Mouse (Mus musculus): ENCODE data around the gene Igtp. TPM values are rescaled to one million over a fixed set of nuclear protein-coding genes. Genes with fewer than 3 reads are reported as not detected.
"Not testable (repeated sequence)": the region's sequence is repeated elsewhere in the genome, so short reads cannot be mapped to it uniquely, and the experiment has no call there.

Gene Igtp
- polyA plus RNA-seq, 1 experiment: 0.59 TPM

DNA sequence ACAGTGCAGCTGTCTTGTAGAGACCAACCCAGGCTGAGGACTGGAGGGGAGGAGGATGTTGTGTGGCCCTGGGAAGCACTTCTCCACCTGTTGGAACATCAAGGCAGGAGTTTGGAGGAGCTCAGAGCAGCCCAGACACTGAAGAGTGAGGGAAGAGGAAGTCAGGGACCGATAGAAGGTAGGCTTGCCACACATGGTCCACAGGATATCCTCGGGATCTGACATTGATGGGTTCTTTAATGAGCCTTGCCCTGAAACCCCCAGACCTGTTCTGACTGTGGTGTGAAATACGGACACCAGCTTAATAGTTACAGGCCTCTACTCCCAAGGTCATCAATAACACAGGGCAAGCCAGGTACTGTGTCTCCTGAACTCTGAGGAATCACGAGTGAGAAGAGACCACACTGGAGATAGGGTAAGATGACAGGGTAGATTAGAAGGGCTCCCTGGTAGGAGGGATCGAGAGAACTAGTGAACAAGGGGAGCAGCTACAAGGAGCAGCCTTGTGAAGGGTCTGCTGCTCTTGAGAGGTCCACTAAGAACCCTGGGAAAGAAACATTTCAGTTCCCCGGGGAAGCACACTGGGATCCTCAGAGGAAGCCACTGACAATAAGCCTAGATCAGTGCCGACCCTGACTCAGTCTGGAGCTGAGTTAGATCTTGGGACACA is 14.5 kb downstream of the Igtp start:
- H3K27ac ChIP-seq (ENCODE audit: control insufficient read depth, insufficient read depth, low read depth, low read length): no peak overlapping the region
- peak overlapping the region; percentile 55 for H3K4me3 ChIP-seq (ENCODE audit: control insufficient read depth, low read depth, low read length)
- no peak for TF ChIP-seq CTCF (IDR thresholded peaks at IDR 0.05; ENCODE audit: control insufficient read depth, insufficient read depth, insufficient replicate concordance, low read depth, low read length)
- TF ChIP-seq POLR2A (IDR thresholded peaks at IDR 0.05; ENCODE audit: control insufficient read depth, low read depth, low read length): no peak
- no peaks in the 10 kb centered on the region for H3K27me3 ChIP-seq (ENCODE audit: control insufficient read depth, insufficient read depth, low read length)
- peaks cover 3% of the 10 kb centered on the region for H3K4me1 ChIP-seq (ENCODE audit: control insufficient read depth, insufficient read depth, low read length)
- no peaks in the 10 kb centered on the region for H3K36me3 ChIP-seq (ENCODE audit: control insufficient read depth, insufficient read depth, low read length)

DNA sequence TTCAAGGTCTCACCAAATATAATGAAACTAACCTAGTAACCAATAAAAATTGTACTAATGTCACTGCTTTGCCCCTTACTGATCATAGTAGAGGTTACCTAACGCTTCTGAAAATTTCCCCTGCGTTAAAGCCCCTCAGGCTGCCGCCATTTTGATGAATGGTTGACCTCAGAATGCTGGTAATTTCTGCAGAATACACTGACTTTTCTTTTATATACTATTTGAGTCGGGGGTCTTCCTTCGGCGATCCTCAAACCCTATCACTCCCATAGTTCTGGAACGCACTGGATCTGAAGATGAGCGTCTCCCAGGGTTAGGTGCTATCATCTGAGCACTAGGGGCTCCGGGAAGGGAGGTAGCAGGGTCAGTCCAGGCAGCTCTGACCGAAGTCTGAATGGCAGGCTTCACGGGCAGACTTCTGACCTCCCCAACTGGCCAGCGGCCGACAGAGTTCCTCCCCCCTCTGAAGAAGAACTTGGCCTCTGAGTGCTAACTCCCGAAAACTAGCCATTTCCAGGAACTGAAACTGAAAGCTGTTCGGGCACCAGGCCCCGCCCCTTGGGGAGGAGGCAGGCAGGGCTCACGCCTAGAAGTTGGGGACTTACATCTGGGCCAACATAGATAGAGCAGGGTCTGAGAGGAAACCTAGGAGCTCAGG is 15.2 kb downstream of the Igtp start:
- Histone ChIP-seq H3K27me3 (ENCODE audit: control insufficient read depth, insufficient read depth, low read length) (no peaks in the 10 kb centered on the region), H3K36me3 (ENCODE audit: control insufficient read depth, insufficient read depth, low read length) (no peaks in the 10 kb centered on the region), H3K4me1 (ENCODE audit: control insufficient read depth, insufficient read depth, low read length) (peaks cover 3% of the 10 kb centered on the region), H3K27ac (ENCODE audit: control insufficient read depth, insufficient read depth, low read depth, low read length) (0 out of 2 replicates have a peak overlapping the region, but pooled peaks have one; percentile 5), H3K4me3 (ENCODE audit: control insufficient read depth, low read depth, low read length) (peak overlapping the region; percentile 77)
- no peak for TF ChIP-seq CTCF (IDR thresholded peaks at IDR 0.05; ENCODE audit: control insufficient read depth, insufficient read depth, insufficient replicate concordance, low read depth, low read length)
- TF ChIP-seq POLR2A (IDR thresholded peaks at IDR 0.05; ENCODE audit: control insufficient read depth, low read depth, low read length): no peak

DNA sequence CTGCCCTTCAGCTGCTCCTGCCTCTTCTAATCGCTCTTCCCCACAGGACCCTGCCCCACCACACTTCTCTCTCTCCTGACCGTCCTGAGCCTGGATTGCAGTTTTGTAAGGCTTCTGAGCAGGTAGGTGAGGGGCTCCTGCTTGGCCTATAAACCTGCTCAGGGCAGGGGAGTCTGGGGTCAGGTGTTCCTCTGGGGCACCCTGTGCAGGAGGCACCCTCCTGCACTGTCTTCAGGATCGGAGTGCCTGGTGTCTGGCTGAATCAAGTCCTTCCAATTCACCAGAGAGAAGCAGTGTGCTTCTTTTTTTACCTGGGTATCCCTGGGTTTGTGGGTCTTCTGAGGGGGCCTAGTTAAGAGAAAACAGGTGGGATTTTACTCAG is 15.7 kb downstream of the Igtp start:
- not testable (repeated sequence) for H3K36me3 ChIP-seq (ENCODE audit: control insufficient read depth, insufficient read depth, low read length); H3K27ac ChIP-seq (ENCODE audit: control insufficient read depth, insufficient read depth, low read depth, low read length); H3K4me1 ChIP-seq (ENCODE audit: control insufficient read depth, insufficient read depth, low read length); H3K27me3 ChIP-seq (ENCODE audit: control insufficient read depth, insufficient read depth, low read length)
- peak overlapping the region; percentile 77 for H3K4me3 ChIP-seq (ENCODE audit: control insufficient read depth, low read depth, low read length)

DNA sequence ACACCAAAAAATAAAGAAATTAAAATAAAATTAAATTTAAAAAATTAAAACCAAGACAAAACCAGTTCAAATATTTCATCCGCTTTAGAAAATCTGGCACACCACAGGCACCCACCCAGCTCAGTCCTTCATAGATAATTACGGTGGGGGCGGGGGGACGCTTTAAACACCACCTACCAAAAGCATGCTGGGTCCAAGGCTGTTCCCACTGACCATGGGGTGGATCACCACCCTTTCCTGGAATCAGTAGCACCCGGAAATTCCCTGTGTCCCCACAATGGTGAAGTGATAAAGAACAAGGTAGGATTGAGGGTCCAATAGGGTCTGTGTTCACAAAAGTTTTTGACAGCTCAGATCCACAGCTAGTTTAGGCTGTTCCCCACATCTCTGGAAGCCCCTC is 16.5 kb downstream of the Igtp start:
- peaks cover 3% of the 10 kb centered on the region for H3K4me1 ChIP-seq (ENCODE audit: control insufficient read depth, insufficient read depth, low read length)
- H3K4me3 ChIP-seq (ENCODE audit: control insufficient read depth, low read depth, low read length): no peak overlapping the region
- no peak for TF ChIP-seq CTCF (IDR thresholded peaks at IDR 0.05; ENCODE audit: control insufficient read depth, insufficient read depth, insufficient replicate concordance, low read depth, low read length)
- TF ChIP-seq POLR2A (IDR thresholded peaks at IDR 0.05; ENCODE audit: control insufficient read depth, low read depth, low read length): no peak

DNA sequence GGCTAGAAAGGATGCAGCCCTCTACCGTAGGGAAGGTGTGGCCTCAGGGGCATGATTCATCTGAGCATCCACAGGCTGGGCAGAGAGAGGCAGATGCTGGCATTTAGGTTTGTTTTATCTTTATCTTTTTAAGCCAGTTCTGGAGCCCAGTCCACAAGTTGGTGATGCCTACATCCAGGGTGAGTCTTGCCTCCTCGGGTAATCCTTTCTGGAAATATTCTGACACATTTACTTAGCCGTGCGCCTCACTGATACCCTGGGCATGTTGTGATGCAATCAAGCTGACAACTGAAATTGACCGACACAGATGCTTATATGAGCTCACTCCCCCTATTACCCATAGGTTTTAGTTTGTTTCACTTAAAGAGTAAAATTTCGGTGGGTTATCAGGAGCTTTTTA is 17.5 kb downstream of the Igtp start:
- Histone ChIP-seq H3K36me3 (ENCODE audit: control insufficient read depth, insufficient read depth, low read length) (no peaks in the 10 kb centered on the region), H3K4me1 (ENCODE audit: control insufficient read depth, insufficient read depth, low read length) (peaks cover 3% of the 10 kb centered on the region; the same call in 1 of the 2 replicates), H3K27ac (ENCODE audit: control insufficient read depth, insufficient read depth, low read depth, low read length) (no peak overlapping the region), H3K27me3 (ENCODE audit: control insufficient read depth, insufficient read depth, low read length) (no peaks in the 10 kb centered on the region), H3K4me3 (ENCODE audit: control insufficient read depth, low read depth, low read length) (no peak overlapping the region)
- TF ChIP-seq CTCF (IDR thresholded peaks at IDR 0.05; ENCODE audit: control insufficient read depth, insufficient read depth, insufficient replicate concordance, low read depth, low read length) (no peak), POLR2A (IDR thresholded peaks at IDR 0.05; ENCODE audit: control insufficient read depth, low read depth, low read length) (no peak)

More for the DNA sequence above, 16.5 kb downstream of the Igtp start:
- H3K36me3 ChIP-seq (ENCODE audit: control insufficient read depth, insufficient read depth, low read length): no peaks in the 10 kb centered on the region
- no peak overlapping the region for H3K27ac ChIP-seq (ENCODE audit: control insufficient read depth, insufficient read depth, low read depth, low read length)
- no peaks in the 10 kb centered on the region for H3K27me3 ChIP-seq (ENCODE audit: control insufficient read depth, insufficient read depth, low read length)

DNA sequence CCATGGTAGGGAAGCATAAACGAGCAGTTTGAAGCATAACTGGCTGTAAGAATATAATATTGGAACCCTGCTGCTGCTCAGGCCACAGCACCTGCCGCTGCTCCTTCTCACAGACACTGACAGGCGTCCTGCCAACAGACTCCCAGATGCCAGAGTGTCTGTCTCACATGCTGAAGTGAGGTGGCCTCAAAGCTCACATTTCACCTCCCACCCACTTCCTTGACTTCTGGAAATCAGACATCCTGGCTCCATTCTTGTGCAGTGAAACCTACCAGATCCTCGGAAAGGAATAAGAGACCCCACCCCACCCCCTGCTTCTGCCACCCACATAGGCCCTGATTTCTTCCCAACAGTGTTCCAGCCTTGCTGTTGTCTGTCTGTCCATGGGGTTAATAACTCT is 24.4 kb downstream of the Igtp start:
- Histone ChIP-seq H3K4me3 (ENCODE audit: control insufficient read depth, low read depth, low read length) (no peak overlapping the region), H3K4me1 (ENCODE audit: control insufficient read depth, insufficient read depth, low read length) (no peaks in the 10 kb centered on the region), H3K27me3 (ENCODE audit: control insufficient read depth, insufficient read depth, low read length) (no peaks in the 10 kb centered on the region), H3K36me3 (ENCODE audit: control insufficient read depth, insufficient read depth, low read length) (no peaks in the 10 kb centered on the region), H3K27ac (ENCODE audit: control insufficient read depth, insufficient read depth, low read depth, low read length) (no peak overlapping the region)
- no peak for TF ChIP-seq CTCF (IDR thresholded peaks at IDR 0.05; ENCODE audit: control insufficient read depth, insufficient read depth, insufficient replicate concordance, low read depth, low read length)
- TF ChIP-seq POLR2A (IDR thresholded peaks at IDR 0.05; ENCODE audit: control insufficient read depth, low read depth, low read length): no peak

DNA sequence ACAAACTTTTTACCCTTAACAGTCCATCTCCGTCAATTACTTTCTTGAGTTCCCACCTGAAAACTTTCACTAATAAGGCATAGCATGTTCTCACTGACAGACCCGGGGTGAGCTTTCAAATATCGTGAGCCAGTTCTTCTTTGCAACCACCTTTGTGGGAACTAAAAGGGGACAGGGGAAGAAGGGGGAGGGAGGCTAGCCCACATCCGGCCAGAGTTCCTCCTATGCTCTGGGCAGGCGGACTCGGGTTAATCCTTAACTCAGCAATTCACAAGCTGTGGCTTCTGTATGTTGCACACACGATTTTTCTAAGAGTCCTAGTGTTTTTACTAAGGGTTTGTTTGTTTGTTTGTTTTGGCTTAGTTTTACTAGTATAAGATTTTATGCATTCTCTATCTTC is 25.0 kb downstream of the Igtp start:
- no peaks in the 10 kb centered on the region for H3K4me1 ChIP-seq (ENCODE audit: control insufficient read depth, insufficient read depth, low read length)
- TF ChIP-seq POLR2A (IDR thresholded peaks at IDR 0.05; ENCODE audit: control insufficient read depth, low read depth, low read length) (no peak), CTCF (IDR thresholded peaks at IDR 0.05; ENCODE audit: control insufficient read depth, insufficient read depth, insufficient replicate concordance, low read depth, low read length) (no peak)
- H3K4me3 ChIP-seq (ENCODE audit: control insufficient read depth, low read depth, low read length): no peak overlapping the region
- H3K27me3 ChIP-seq (ENCODE audit: control insufficient read depth, insufficient read depth, low read length): no peaks in the 10 kb centered on the region
- H3K27ac ChIP-seq (ENCODE audit: control insufficient read depth, insufficient read depth, low read depth, low read length): no peak overlapping the region
- H3K36me3 ChIP-seq (ENCODE audit: control insufficient read depth, insufficient read depth, low read length): no peaks in the 10 kb centered on the region

DNA sequence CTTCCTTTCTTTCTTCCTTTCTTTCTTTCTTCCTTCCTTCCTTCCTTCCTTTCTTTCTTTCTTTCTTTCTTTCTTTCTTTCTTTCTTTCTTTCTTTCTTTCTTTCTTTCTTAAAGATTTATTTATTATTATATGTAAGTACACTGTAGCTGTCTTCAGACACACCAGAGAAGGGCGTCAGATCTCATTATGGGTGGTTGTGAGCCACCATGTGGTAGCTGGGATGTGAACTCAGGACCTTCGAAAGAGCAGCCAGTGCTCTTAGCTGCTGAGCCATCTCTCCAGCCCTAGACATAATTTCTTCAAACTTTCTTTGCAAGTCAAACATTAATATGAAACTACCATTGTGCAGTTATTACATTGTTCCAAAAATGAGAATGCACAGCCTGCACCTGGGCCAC is 25.5 kb downstream of the Igtp start:
- not testable (repeated sequence) for H3K4me1 ChIP-seq (ENCODE audit: control insufficient read depth, insufficient read depth, low read length); H3K27me3 ChIP-seq (ENCODE audit: control insufficient read depth, insufficient read depth, low read length)

More for the DNA sequence above, 25.5 kb downstream of the Igtp start:
- H3K36me3 ChIP-seq (ENCODE audit: control insufficient read depth, insufficient read depth, low read length); H3K27ac ChIP-seq (ENCODE audit: control insufficient read depth, insufficient read depth, low read depth, low read length); H3K4me3 ChIP-seq (ENCODE audit: control insufficient read depth, low read depth, low read length): not testable (repeated sequence)

Data from testis, adult 2 months (tissue).